ENCODE assay signal across 12 mouse cellular contexts in the genomic region with DNA sequence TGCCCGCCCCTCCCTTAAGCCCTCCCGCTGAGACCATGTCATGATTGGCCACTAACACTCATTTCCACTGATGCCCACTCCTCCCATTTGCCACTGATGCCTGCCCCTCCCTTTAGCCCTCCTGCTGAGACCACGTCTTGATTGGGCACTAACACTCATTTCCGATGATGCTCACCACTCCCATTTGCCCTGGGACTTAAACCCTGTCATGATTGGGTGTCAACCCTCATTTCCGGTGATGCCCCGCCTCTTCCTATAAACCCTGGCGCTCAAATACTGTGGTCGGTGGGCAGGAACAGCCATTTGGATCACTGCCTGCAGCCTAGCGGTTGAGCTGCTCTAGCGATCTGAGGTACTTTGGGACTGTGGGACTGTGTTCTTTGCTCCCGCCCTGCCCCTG. TPM values are rescaled to one million over a fixed set of nuclear protein-coding genes. Genes with fewer than 3 reads are reported as not detected.
DNase-seq lines count a peak whose midpoint lies in the region; TF ChIP-seq lines count a peak whose summit lies in the region.
"Not testable (repeated sequence)": the region's sequence is repeated elsewhere in the genome, so short reads cannot be mapped to it uniquely, and the experiment has no call there.
"Had no signal": no experiment of that assay in that cellular context is flagged by ENCODE, and none has a peak within 500 bp of the region (broad histone marks: within the 10 kb centered on the region; RNA-seq: fewer than 3 reads in every experiment).

A gene (plus strand): TSS at position 301 of the 400 bp plus-strand sequence.

- not testable (repeated sequence) for TF ChIP-seq EP300 in ES-Bruce4 (IDR thresholded peaks at IDR 0.05; ENCODE audit: insufficient read depth, low read depth, low read length)

- TF ChIP-seq POLR2A in ES-Bruce4 (IDR thresholded peaks at IDR 0.05; ENCODE audit: insufficient read depth, low read length); testis, adult 2 months (IDR thresholded peaks at IDR 0.05; ENCODE audit: control insufficient read depth, low read depth, low read length): not testable (repeated sequence)

- not testable (repeated sequence) for H3K4me1 ChIP-seq in ES-Bruce4 (ENCODE audit: control insufficient read depth, insufficient read depth, low read length); testis, adult 2 months (ENCODE audit: control insufficient read depth, insufficient read depth, low read length)

- H3K27me3 ChIP-seq in ES-Bruce4 (ENCODE audit: control insufficient read depth, insufficient read depth, low read length, poor library complexity, severe bottlenecking); testis, adult 2 months (ENCODE audit: control insufficient read depth, insufficient read depth, low read length): not testable (repeated sequence)

- H3K36me3 ChIP-seq in ES-Bruce4 (ENCODE audit: control insufficient read depth, insufficient read depth, low read length, poor library complexity, severe bottlenecking); testis, adult 2 months (ENCODE audit: control insufficient read depth, insufficient read depth, low read length): not testable (repeated sequence)

- H3K9ac ChIP-seq in ES-Bruce4 (ENCODE audit: low read depth, poor library complexity, severe bottlenecking): not testable (repeated sequence)

- TF ChIP-seq CTCF in ES-Bruce4 (IDR thresholded peaks at IDR 0.05; ENCODE audit: low read depth, low read length); testis, adult 2 months (IDR thresholded peaks at IDR 0.05; ENCODE audit: control insufficient read depth, insufficient read depth, insufficient replicate concordance, low read depth, low read length): not testable (repeated sequence)

- peak within 1 kb of the TSS; percentile 39; the same call in 1 of the 2 replicates for H3K4me3 ChIP-seq in ES-Bruce4 (ENCODE audit: low read depth, low read length)
- H3K4me3 ChIP-seq in testis, adult 2 months (ENCODE audit: control insufficient read depth, low read depth, low read length): peak within 1 kb of the TSS; percentile 6; the same call in 1 of the 2 replicates

- H3K27ac ChIP-seq in ES-Bruce4 (ENCODE audit: insufficient read depth, low read length); testis, adult 2 months (ENCODE audit: control insufficient read depth, insufficient read depth, low read depth, low read length): not testable (repeated sequence)

- H3K9me3 ChIP-seq in ES-Bruce4 (replicated peaks; ENCODE audit: control insufficient read depth, insufficient read depth, low read length, poor library complexity, severe bottlenecking): not testable (repeated sequence)

- peak; percentile 32 for DNase-seq in R1 (ENCODE audit: low read depth, low spot score)
- DNase-seq in heart, adult 11 months: peak; percentile 35
- peak; percentile 49 for DNase-seq in testis, postnatal 14 days (ENCODE audit: low spot score)

RNA-seq across cellular contexts. Expression of the gene that starts here (rescaled TPM):
- 1.6 TPM in 1 of 2 replicates, not detected in the other for polyA plus RNA-seq in ES-Bruce4 (2011; ENCODE audit: insufficient read depth, insufficient read length, low read depth, missing spikeins)
- 0.53 and 2.3 TPM in 2 replicates for polyA plus RNA-seq in testis, adult 2 months (2012; rRNA removed)
- polyA plus RNA-seq: activated CD4-positive, CD25-positive, alpha-beta regulatory T cell, adult 4 months; adrenal gland, adult 2 months; brain, embryonic 14.5 days; CD4-positive, CD25-positive, alpha-beta regulatory T cell, adult 4 months; cerebellum, adult 2 months; G1E; Patski had no signal
